Mouse (Mus musculus) cortical plate, adult 2 months (tissue): ENCODE measurements around the gene Camk1d.

Experiments used
- CTCF ChIP-seq: fragments of 200-500 bp; IDR thresholded peaks from 2 replicates; pipeline ENCODE4 v1.5.1; 2011; ENCODE audit warnings: mild to moderate bottlenecking, control low read depth, low read length; ENCODE audit not compliant: insufficient read depth; ENCODE audit errors: extremely low read depth
- POLR2A ChIP-seq: fragments of 200-500 bp; IDR thresholded peaks from 2 replicates; pipeline ENCODE4 v1.6.1; 2011; ENCODE audit warnings: mild to moderate bottlenecking, low read length, control low read depth; ENCODE audit not compliant: insufficient read depth; ENCODE audit errors: extremely low read depth

DNA sequence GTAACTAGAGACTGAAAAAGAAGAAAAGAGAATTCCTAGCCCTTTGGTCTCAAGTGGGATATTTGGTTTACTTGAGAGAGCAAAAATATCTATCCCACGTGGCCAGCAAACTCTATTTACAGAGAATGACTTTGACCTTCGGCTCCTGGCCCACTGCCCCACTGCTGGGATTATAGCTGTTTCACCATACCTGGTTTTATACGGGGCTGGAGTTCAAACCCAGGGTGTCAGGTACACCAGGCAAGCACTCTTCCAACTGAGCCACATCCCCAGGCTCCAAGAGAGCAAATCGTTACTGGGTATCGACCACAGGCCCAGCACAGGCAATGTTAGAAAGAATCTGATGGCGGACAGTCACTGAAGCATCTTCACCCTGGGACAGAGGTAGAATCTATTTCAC lies 34.9 kb upstream of the Camk1d start:
- TF ChIP-seq POLR2A (no peak), CTCF (no peak)
